Mouse (Mus musculus) mesoderm, embryonic 11.5 days (tissue): ENCODE measurements around the gene Ten1.

Experiments
- DNase-seq: peaks from one replicate; pipeline ENCODE4 v3.0.0-alpha.2; 2012; ENCODE audit warnings: low read depth, low spot score

Ten1 gene

DNA sequence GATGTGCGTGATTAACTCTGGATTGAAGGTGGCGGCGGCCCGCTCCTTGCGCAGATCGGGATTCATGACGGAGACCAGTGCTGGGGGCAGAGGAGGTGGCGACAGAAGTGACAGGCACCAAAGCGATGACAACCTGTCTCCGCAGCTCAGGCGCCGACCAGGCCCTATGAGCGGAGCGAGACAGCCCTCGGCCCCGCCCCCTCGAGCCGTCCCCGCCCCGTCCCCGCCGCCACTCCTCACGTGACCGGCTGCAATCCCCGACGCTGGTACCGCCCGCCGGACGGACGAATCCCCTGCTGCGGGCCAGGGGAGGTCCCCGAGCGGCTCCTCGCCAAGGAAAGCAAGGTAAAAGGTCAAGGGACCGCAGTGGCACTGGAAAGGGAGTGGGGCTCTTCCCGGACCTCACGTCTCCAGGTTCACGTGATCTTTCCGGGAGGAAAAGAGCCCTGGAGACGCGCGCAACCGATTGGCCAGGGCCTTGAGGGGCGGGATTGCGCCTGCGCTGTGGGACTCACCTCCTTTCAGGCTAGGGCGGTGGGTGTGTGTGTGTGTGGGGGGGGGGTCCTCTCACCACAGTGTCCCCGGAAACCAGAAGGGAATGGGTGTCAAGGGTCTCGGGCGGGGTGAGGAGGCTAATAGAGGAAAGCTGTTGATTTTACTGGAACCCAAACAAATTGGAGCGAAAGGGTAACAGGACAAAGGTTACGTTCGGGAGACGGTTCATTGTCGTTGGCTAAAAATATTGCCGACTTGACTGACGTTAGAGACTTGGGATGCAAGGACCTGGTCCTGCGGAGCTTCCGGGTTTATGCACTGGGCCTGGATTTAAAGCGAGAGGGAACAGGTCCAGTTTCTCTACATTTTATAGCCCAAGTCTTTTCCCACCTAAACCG lies at the start of gene Ten1, which contains the start of gene Acox1:
TSS of gene Ten1 (plus strand) at position 217 of the 893 bp plus-strand sequence.
TSS of gene Acox1 (minus strand) at position 407 of the 893 bp plus-strand sequence.
- peak; percentile 96 for DNase-seq

GRCm38 (mm10) chr11:116149341-116149740 lies 49.3 kb upstream of the Ten1 start:
- DNase-seq = no peak

GRCm38 (mm10) chr11:116150960-116151359 lies 47.7 kb upstream of the Ten1 start:
- DNase-seq = no peak

DNA sequence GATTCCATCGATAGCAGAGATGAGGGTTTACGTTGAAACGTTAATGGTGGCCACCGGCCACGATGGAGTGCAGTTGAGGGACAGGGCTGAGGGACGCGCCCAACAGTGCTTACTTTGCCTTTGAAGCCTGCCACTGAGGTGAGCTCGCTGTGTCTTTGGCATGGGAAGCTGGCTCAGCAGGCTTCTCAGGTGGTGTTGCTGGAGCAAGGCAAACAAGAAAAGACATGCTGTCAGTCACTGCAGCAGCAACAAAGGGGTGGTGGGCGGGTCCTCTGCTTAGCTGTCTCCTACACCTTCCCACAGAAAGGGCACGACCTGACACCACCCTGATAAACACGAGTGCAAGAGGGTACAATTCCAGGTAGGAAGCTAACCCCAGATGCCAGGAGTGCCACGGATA lies 37.3 kb upstream of the Ten1 start:
- DNase-seq = no peak

DNA sequence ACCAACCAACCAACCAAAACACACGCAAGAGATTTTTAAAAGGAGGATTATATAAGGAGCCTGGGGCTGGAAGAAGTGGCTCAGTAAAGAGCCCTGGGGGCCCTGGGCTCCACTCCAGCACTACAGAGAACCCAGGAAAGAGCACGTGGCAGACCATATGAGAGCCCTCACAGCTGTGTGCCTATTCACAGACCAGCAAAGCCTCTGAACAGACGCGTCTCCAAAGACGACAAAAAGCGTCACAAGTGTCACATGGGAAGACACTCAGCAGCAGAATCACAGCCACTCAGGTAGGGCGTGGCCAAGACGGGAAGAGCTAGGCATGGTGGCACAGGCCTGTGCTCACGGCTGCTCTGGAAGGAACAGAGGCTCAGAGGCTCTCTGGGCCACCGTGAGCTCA lies 36.5 kb upstream of the Ten1 start:
- DNase-seq = no peak

DNA sequence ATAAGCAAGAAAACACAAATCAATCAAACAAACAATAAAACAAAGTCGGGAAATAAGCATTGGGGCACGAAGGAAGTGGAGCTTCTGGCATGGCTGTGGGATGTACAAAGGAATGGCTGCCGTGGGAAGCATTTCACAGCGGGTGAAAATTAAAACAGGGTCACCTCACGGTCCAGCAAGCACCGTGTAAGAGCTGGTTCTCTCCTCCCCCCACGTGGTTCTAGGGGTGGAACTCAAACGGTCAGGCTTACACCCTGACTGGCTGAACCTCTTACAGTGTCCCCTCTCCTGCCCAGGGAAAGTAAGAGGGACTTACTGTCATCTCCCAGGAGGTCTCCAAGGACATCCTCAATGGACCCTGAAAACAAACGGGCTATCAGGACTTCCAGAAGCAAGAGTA lies 35.7 kb upstream of the Ten1 start:
- peak; percentile 37 for DNase-seq

DNA sequence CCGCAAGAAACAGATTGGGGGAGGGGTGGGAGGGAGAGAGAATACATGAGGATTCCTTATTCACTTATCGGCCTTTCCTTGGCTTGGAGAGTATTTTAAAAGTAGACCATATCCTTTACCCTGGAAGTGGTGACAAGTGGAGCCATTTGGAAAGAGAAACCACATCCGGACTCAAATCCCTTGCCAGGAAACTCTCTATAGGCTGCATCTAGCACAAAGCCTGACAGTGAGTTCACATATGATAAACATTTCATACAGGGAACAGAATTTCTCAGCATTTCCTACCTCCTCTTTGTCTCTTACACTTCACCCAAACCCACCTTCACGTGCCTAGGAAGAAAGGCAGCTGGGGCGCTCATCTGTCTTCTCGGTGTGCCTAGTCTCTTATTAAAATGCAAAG lies 31.4 kb upstream of the Ten1 start:
- DNase-seq = peak; percentile 9

GRCm38 (mm10) chr11:116167884-116168439 lies 30.7 kb upstream of the Ten1 start, which contains the start of gene Fbf1:
Gene Fbf1, minus strand, starts transcription at chr11:116168166.
- peak; percentile 96 for DNase-seq

GRCm38 (mm10) chr11:116169214-116169613 lies 29.4 kb upstream of the Ten1 start:
- no peak for DNase-seq

DNA sequence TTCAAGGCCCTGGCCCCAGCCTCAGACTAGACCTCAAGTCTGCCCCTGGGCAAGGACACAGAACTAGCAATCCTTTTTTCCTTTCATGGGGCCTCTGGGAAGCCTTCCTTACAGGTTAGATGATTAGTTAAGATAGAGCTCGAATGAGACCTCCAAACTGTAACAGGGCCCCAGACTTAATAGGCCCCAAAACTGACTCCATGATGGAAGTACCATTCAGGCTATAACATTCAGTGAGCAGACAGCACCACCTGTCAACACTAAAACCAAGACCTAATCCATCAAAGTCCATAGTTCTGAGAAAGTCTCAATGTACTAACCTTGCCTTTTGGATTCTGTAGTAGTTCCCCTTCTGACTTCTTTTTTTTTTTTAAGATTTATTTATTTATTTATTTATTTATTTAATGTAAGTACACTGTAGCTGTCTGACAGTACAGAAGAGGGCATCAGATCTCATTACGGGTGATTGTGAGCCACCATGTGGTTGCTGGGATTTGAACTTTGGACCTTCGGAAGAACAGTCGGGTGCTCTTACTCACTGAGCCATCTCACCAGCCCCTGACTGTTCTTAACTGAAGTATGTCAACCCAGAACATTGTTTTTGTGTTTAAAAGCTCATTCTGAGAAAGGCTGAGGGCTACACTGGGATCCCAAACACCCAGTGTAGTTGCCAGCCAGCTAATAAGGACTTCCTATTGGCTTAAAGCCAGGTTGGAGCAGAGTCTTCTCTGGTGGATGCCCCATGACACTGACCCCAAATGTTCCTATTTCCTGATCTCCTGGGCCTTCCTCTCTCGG lies 28.5 kb upstream of the Ten1 start:
- no peak for DNase-seq

GRCm38 (mm10) chr11:116171959-116172358 lies 26.7 kb upstream of the Ten1 start:
- DNase-seq = no peak

GRCm38 (mm10) chr11:116174775-116175448 lies 23.7 kb upstream of the Ten1 start:
- no peak for DNase-seq

- no peak for DNase-seq
Observed at GRCm38 (mm10) chr11:116176010-116176409, 22.6 kb upstream of the Ten1 start.

DNA sequence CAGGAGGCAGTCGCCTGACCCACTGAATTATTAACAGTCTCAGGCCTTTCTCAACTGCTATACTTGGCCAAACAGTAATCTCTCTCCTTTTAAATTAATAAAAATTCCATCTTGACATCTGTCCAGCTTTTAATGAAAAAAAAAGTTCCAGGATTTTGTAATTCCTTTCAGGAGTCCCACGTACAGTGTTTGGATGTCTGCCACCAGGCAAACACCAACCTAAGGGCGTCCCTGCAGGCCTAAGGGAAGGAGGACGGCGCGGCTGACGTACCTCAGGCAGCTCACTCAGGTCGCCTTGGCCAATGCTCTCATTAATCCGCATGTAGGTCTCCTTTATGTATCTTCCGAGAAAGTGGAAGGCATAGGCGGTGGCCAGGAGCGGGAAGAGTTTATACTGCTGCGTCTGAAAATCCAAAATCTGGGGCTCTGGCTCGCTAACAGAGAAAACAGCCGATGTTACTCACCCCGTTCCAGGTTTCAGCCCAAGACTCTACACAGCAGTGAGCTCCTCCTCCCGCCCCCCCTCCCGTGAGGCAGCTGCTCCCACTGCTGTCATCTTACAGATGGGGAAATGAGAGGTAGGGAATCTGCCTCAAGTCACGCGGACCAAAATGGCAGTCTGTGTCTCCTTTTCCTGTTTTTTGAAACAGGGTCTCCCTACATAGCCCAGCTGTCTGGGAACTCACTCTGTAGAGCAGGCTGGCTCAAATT lies 20.1 kb upstream of the Ten1 start:
- DNase-seq = no peak

GRCm38 (mm10) chr11:116185836-116186235 lies 12.8 kb upstream of the Ten1 start:
- DNase-seq = no peak

- DNase-seq = no peak
Observed at GRCm38 (mm10) chr11:116186360-116186759, 12.3 kb upstream of the Ten1 start.

DNA sequence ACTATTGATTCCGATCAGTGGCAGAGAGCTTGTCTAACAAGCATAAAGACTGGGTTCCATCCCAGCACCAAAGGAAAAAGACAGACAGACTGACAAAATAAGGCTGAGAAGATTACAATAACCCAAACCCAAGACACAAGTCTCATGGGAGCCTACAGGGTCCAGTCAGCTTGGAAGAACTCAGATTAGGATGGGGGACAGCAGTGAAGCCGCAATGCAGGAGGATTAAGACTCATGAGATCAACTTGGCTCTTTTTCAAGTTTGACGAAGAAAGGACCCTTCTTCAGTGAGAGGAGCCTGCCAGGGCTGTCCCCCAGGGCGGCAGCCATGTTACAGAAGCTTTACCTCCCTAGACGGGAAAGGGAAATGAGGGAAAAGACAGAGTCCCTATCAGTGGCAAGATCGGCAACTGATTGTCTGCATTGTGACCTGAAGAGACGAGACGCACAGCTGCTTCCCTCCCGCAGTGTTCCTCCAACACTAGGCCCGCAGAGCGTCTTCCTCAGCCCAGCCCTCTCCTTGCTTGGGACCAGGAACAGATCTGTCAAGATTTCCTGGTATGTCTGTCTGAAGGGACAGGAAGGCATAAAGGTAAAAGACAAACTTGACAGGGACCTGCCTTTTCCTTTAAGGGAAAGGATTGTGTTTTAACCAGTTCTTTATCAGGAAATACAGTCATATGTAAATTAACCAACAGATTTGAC lies 11.3 kb upstream of the Ten1 start:
- no peak for DNase-seq

DNA sequence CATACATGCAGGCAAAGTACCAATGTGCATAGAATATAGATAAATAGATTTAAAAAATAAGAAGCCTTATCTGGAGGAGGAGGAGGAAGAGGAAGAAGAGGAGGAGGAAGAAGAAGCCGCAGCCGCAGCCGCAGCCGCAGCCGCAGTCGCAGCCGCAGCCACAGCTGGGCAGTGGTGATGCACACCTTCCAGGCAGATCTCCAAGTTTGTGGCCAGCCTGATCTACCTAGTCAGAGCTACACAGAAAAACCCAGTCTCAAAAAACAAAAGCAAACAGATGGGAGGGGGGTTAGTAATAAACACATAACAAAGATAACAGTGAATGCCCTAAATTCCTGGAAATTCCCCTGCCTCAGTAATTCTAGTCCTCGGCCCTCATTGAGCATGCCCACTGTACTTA lies 4.0 kb upstream of the Ten1 start:
- no peak for DNase-seq

DNA sequence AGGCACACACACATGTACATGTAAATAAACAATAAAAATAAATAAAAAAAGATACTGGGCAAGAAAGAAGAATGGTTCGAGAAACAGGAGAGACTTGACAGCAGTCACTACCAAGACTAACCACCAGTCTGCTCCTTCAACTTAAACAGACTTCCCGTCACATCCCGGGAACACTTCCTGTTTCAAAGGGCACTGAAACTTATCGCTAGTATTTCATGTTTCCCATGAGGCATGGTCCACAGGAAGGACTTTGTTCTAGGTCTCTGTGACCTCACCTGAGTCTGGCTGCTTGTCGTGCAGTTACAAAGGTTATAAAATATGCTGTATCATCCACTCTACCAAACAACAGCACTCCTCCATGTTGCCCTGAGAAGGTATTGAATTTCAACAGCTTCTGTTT lies 3.4 kb upstream of the Ten1 start:
- DNase-seq = no peak

- DNase-seq = no peak
Observed at GRCm38 (mm10) chr11:116196336-116196735, 2.3 kb upstream of the Ten1 start.
